Mouse (Mus musculus) stomach, postnatal 0 days (tissue): ENCODE results near the gene Eefsec.

Experiments used
- CTCF ChIP-seq: IDR thresholded peaks from 2 replicates; pipeline ENCODE4 v1.5.1; 2016; ENCODE audit warnings: antibody characterized with exemption, low read depth, mild to moderate bottlenecking, moderate library complexity
- EP300 ChIP-seq: optimal IDR thresholded peaks from 2 replicates; pipeline ENCODE3; 2016; ENCODE audit warnings: antibody characterized with exemption

DNA sequence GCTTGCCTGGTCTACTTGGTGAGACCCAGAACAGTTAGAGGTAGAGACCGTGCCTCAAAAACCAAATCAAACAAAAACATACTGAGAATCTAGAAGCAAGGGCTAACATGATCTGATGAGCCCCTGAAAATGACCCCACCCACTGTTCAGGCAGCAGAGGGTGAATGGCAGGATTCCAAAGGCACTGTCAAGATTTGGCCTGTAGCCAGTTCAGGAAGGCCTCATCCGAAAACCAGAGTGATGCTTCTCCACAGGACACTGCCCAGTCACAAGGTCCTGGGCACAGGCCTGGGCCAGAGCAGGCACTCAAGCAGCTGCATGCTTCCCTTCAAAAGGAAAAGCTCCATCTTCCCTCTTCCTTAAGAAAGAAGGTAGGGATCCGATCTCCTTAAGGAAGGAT, 2.9 kb downstream of the Eefsec start:
- TF ChIP-seq CTCF (no peak), EP300 (no peak)
